Mouse (Mus musculus): ENCODE results near the gene Adcy10. TPM values are rescaled to one million over a fixed set of nuclear protein-coding genes. Genes with fewer than 3 reads are reported as not detected.

Adcy10 gene
- total RNA-seq, 2 experiments from 2014 or later, result 0.21 to 0.93 TPM

Other genes starting within 250 kb of the Adcy10 start
- 18.6 and 36.5 TPM in 2 replicates for gene Tiprl, start 248.2 kb upstream of the Adcy10 start, total RNA-seq (2014; fragmentation: Nextera tagmentation)
- gene Tiprl, start 248.2 kb upstream of the Adcy10 start, total RNA-seq (2017), result 58.2 and 107 TPM in 2 replicates
- 0.17 and 0.21 TPM in 2 replicates for gene Gpr161, start 189.4 kb upstream of the Adcy10 start, total RNA-seq (2014; fragmentation: Nextera tagmentation)
- gene Gpr161, start 189.4 kb upstream of the Adcy10 start, total RNA-seq (2017), result 0.05 and 0.60 TPM in 2 replicates
- gene Dcaf6, start 24.7 kb upstream of the Adcy10 start, total RNA-seq (2014; fragmentation: Nextera tagmentation), result 5.9 and 6.6 TPM in 2 replicates
- 7.8 and 8.7 TPM in 2 replicates for gene Dcaf6, start 24.7 kb upstream of the Adcy10 start, total RNA-seq (2017)
- 106 and 109 TPM in 2 replicates for gene Mpc2, start 24.5 kb upstream of the Adcy10 start, total RNA-seq (2014; fragmentation: Nextera tagmentation)
- 107 and 114 TPM in 2 replicates for gene Mpc2, start 24.5 kb upstream of the Adcy10 start, total RNA-seq (2017)
- 0.98 and 20.5 TPM in 2 replicates for gene Mpzl1, start 149.4 kb downstream of the Adcy10 start, total RNA-seq (2014; fragmentation: Nextera tagmentation)
- gene Mpzl1, start 149.4 kb downstream of the Adcy10 start, total RNA-seq (2017), result 0.41 and 0.73 TPM in 2 replicates
- 68.0 and 79.0 TPM in 2 replicates for gene Rcsd1, start 224.6 kb downstream of the Adcy10 start, total RNA-seq (2014; fragmentation: Nextera tagmentation)
- 99.9 and 116 TPM in 2 replicates for gene Rcsd1, start 224.6 kb downstream of the Adcy10 start, total RNA-seq (2017)